Mouse (Mus musculus): ENCODE measurements at regions not wholly inside any gene's neighbourhood (a gene's known extent, or its start where the extent isn't known, plus 50 kb on each side); places are given as distances from the start of the nearest gene placed in this dataset.
A peak's percentile ranks its signal among the peaks of the same experiment; 100 is the strongest.

- DNase-seq = no peak
Observed at GRCm38 (mm10) chr16:93048418-93048932, 222.5 kb upstream of the Runx1 start.

GRCm38 (mm10) chr16:93047594-93047993 lies 221.6 kb upstream of the Runx1 start:
- DNase-seq = no peak

GRCm38 (mm10) chr16:93046221-93046620 lies 220.3 kb upstream of the Runx1 start:
- DNase-seq = no peak

- DNase-seq = no peak
Observed at GRCm38 (mm10) chr16:93043355-93043754, 217.4 kb upstream of the Runx1 start.

GRCm38 (mm10) chr16:93042941-93043340 lies 217.0 kb upstream of the Runx1 start:
- DNase-seq = no peak

- no peak for DNase-seq
Observed at GRCm38 (mm10) chr16:93042491-93042890, 216.5 kb upstream of the Runx1 start.

- DNase-seq = no peak
Observed at GRCm38 (mm10) chr16:93041887-93042286, 215.9 kb upstream of the Runx1 start.

- DNase-seq = no peak
Observed at GRCm38 (mm10) chr16:93041399-93041798, 215.4 kb upstream of the Runx1 start.

- no peak for DNase-seq
Observed at GRCm38 (mm10) chr16:93035626-93036025, 209.7 kb upstream of the Runx1 start.

GRCm38 (mm10) chr16:93033943-93034342 lies 208.0 kb upstream of the Runx1 start:
- no peak for DNase-seq

- DNase-seq = no peak
Observed at GRCm38 (mm10) chr16:93031624-93032023, 205.7 kb upstream of the Runx1 start.

GRCm38 (mm10) chr16:93028640-93029039 lies 202.7 kb upstream of the Runx1 start:
- no peak for DNase-seq

- no peak for DNase-seq
Observed at GRCm38 (mm10) chr16:93028016-93028415, 202.1 kb upstream of the Runx1 start.

GRCm38 (mm10) chr16:93026094-93026648 lies 200.2 kb upstream of the Runx1 start:
- DNase-seq = no peak

GRCm38 (mm10) chr16:93019800-93020555 lies 194.0 kb upstream of the Runx1 start:
- no peak for DNase-seq

GRCm38 (mm10) chr16:93018766-93019165 lies 192.8 kb upstream of the Runx1 start:
- no peak for DNase-seq

- DNase-seq = no peak
Observed at GRCm38 (mm10) chr16:93017025-93017424, 191.1 kb upstream of the Runx1 start.

GRCm38 (mm10) chr16:93015636-93016035 lies 189.7 kb upstream of the Runx1 start:
- DNase-seq = no peak

- DNase-seq = no peak
Observed at GRCm38 (mm10) chr16:93014991-93015390, 189.0 kb upstream of the Runx1 start.

- DNase-seq = no peak
Observed at GRCm38 (mm10) chr16:93013881-93014280, 187.9 kb upstream of the Runx1 start.

GRCm38 (mm10) chr16:93013256-93013655 lies 187.3 kb upstream of the Runx1 start:
- no peak for DNase-seq

- DNase-seq = no peak
Observed at GRCm38 (mm10) chr16:93011474-93011873, 185.5 kb upstream of the Runx1 start.

- peak; percentile 26 for DNase-seq
Observed at GRCm38 (mm10) chr16:93006321-93006984, 180.5 kb upstream of the Runx1 start.

- DNase-seq = no peak
Observed at GRCm38 (mm10) chr16:93005470-93005869, 179.5 kb upstream of the Runx1 start.

Data from lung, postnatal 14 days (tissue).